Mouse (Mus musculus): ENCODE measurements around the gene Vmn2r3. TPM values are rescaled to one million over a fixed set of nuclear protein-coding genes. Genes with fewer than 3 reads are reported as not detected.

The Vmn2r3 gene
- polyA plus RNA-seq, 1 experiment: not detected

DNA sequence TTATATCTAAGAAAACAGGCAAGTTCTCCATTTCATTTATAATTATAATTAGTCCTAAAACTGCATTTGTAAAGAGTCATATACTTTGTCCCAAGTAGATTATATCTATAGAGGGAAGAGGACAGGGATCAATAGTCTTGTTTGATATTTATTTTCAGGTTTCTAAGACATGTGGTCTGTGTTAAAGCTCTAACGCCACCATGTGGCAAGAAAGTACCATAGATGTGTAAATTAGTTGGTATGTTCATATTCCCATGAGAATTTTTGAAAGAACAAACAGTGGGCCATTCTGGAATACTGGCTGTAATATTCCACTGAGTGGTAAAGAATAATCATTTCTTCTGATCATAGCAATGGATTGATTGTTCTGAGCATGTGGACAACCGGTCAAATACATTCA lies 62.3 kb downstream of the Vmn2r3 start:
- DNase-seq: no peak
- WGBS: 50% methylated on average over 2 of the region's 2 CpGs
- Histone ChIP-seq H3K27me3 (ENCODE audit: control insufficient read depth, insufficient read depth, low read length) (no peaks in the 10 kb centered on the region), H3K4me1 (ENCODE audit: control insufficient read depth, insufficient read depth, low read length) (no peaks in the 10 kb centered on the region), H3K4me3 (replicated peaks; ENCODE audit: insufficient read depth, low read depth, low read length) (no peak overlapping the region), H3K27ac (ENCODE audit: insufficient read depth, low read length) (no peak overlapping the region)
- no peak for TF ChIP-seq POLR2A (IDR thresholded peaks at IDR 0.05; ENCODE audit: borderline replicate concordance, insufficient read depth, low read length)
- no peak for TF ChIP-seq CTCF (IDR thresholded peaks at IDR 0.05; ENCODE audit: borderline replicate concordance, insufficient read depth, low read depth, low read length)

Other genes with a start within 250 kb of the Vmn2r3 start
- 0.51 and 0.54 TPM in 2 replicates for gene Vmn2r1, start 208.2 kb downstream of the Vmn2r3 start, polyA plus RNA-seq (2012; rRNA removed)
- 0.85 and 1.2 TPM in 2 replicates for gene Vmn2r2, start 147.8 kb downstream of the Vmn2r3 start, polyA plus RNA-seq (2012; rRNA removed)
- not detected in 2 replicates for gene Vmn2r4, start 125.7 kb upstream of the Vmn2r3 start, polyA plus RNA-seq (2012; rRNA removed)
- 0.02 and 0.03 TPM in 2 replicates for gene Vmn2r5, start 220.1 kb upstream of the Vmn2r3 start, polyA plus RNA-seq (2012; rRNA removed)

All from cerebellum, adult 2 months (tissue).